Comparison of ENCODE assay signal across 20 mouse cellular contexts in the genomic region with DNA sequence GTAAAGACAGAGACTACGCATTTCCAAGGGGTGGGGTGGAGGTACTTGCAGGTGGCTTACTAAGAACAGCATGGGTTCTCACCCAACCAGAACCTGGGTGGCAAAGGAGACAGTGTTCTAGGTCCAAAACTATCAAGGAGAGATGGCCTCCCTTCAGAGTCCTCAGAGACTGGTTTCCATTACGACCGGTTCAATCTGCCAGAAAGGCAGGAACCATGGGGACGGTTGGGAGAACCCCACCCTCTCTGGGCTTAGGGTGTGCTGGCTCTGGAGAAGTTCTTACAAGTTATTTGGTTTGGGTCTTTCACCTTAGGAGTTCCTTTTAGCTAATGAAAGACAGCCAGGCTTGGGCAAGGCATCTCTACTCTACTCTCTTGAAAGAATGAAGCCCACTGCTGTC.
A peak's percentile ranks its signal among the peaks of the same experiment; 100 is the strongest.
DNase-seq lines count a peak whose midpoint lies in the region; ATAC-seq and TF ChIP-seq lines count a peak whose summit lies in the region.
"Had no signal": no experiment of that assay in that cellular context is flagged by ENCODE, and none has a peak within 500 bp of the region (broad histone marks: within the 10 kb centered on the region; RNA-seq: fewer than 3 reads in every experiment).

No protein-coding gene starts in this region.

- H3K4me1 ChIP-seq in liver, adult 2 months (ENCODE audit: control insufficient read depth, insufficient read depth, low read length), result no peaks in the 10 kb centered on the region
- H3K4me1 ChIP-seq in liver, postnatal 0 days (ENCODE audit: insufficient read depth), result no peaks in the 10 kb centered on the region
- peaks cover 4% of the 10 kb centered on the region; the same call in 1 of the 2 replicates for H3K4me1 ChIP-seq in forebrain, postnatal 0 days (ENCODE audit: insufficient read depth)
- no peaks in the 10 kb centered on the region for H3K4me1 ChIP-seq in hindbrain, embryonic 11.5 days (replicated peaks; ENCODE audit: control insufficient read depth, insufficient read depth, low read length)

- no peaks in the 10 kb centered on the region for H3K9me3 ChIP-seq in liver, postnatal 0 days (ENCODE audit: low read length)
- no peaks in the 10 kb centered on the region for H3K9me3 ChIP-seq in forebrain, postnatal 0 days (ENCODE audit: low read length)
- H3K9me3 ChIP-seq in hindbrain, embryonic 11.5 days (ENCODE audit: control insufficient read depth, low read length), result no peaks in the 10 kb centered on the region
- H3K9me3 ChIP-seq: lung, embryonic 15.5 days; midbrain, embryonic 15.5 days; neural tube, embryonic 13.5 days had no signal

- no peak overlapping the region for H3K4me3 ChIP-seq in gastrocnemius, adult 2 months
- no peak overlapping the region for H3K4me3 ChIP-seq in liver, adult 2 months (ENCODE audit: insufficient read depth, low read depth, low read length)
- no peak overlapping the region for H3K4me3 ChIP-seq in liver, postnatal 0 days (ENCODE audit: low read depth, low read length)
- H3K4me3 ChIP-seq in forebrain, postnatal 0 days (ENCODE audit: low read depth, low read length), result no peak overlapping the region
- no peak overlapping the region for H3K4me3 ChIP-seq in hindbrain, embryonic 11.5 days (ENCODE audit: low read depth, low read length)
- H3K4me3 ChIP-seq: left cerebral cortex, adult 2 months; lung, embryonic 15.5 days; midbrain, embryonic 15.5 days; neural tube, embryonic 13.5 days had no signal

- H3K9ac ChIP-seq in liver, adult 2 months (ENCODE audit: low read depth, low read length), result no peak overlapping the region
- no peak overlapping the region for H3K9ac ChIP-seq in liver, postnatal 0 days (replicated peaks)
- no peak overlapping the region for H3K9ac ChIP-seq in forebrain, postnatal 0 days
- no peak overlapping the region for H3K9ac ChIP-seq in hindbrain, embryonic 11.5 days (ENCODE audit: low read depth, low read length)
- H3K9ac ChIP-seq: hindbrain, embryonic 14.5 days; liver, embryonic 14.5 days; lung, embryonic 15.5 days; midbrain, embryonic 15.5 days; neural tube, embryonic 13.5 days had no signal

- ATAC-seq in liver, postnatal 0 days, result no peak
- ATAC-seq in forebrain, postnatal 0 days, result no peak
- ATAC-seq in hindbrain, embryonic 11.5 days (ENCODE audit: low FRiP score), result no peak
- ATAC-seq: inflammation-experienced regulatory T-cells, adult 6 months; midbrain, embryonic 15.5 days had no signal

- H3K79me2 ChIP-seq in liver, adult 2 months (ENCODE audit: control insufficient read depth, insufficient read depth, low read length), result no peaks in the 10 kb centered on the region

- TF ChIP-seq EP300 in liver, postnatal 0 days (IDR thresholded peaks at IDR 0.05; ENCODE audit: low read depth), result no peak

- peak overlapping the region; percentile 65 for H3K27ac ChIP-seq in gastrocnemius, adult 2 months
- peak overlapping the region; percentile 23 for H3K27ac ChIP-seq in liver, adult 2 months (replicated peaks; ENCODE audit: insufficient read depth, low read depth, low read length)
- H3K27ac ChIP-seq in liver, postnatal 0 days (ENCODE audit: low read depth), result no peak overlapping the region
- no peak overlapping the region for H3K27ac ChIP-seq in forebrain, postnatal 0 days (ENCODE audit: low read depth, low read length)
- no peak overlapping the region for H3K27ac ChIP-seq in hindbrain, embryonic 11.5 days (ENCODE audit: low read depth, low read length)
- H3K27ac ChIP-seq: hindbrain, embryonic 14.5 days; left cerebral cortex, adult 2 months; liver, embryonic 14.5 days; lung, embryonic 15.5 days; macrophage; midbrain, embryonic 15.5 days; neural tube, embryonic 13.5 days; stomach, postnatal 0 days had no signal

- no peaks in the 10 kb centered on the region for H3K36me3 ChIP-seq in liver, adult 2 months (ENCODE audit: control insufficient read depth, insufficient read depth, low read length)
- no peaks in the 10 kb centered on the region for H3K36me3 ChIP-seq in liver, postnatal 0 days (replicated peaks; ENCODE audit: insufficient read depth, low read length)
- no peaks in the 10 kb centered on the region for H3K36me3 ChIP-seq in forebrain, postnatal 0 days (ENCODE audit: insufficient read depth)
- no peaks in the 10 kb centered on the region for H3K36me3 ChIP-seq in hindbrain, embryonic 11.5 days (ENCODE audit: control insufficient read depth, insufficient read depth, low read length)
- H3K36me3 ChIP-seq: lung, embryonic 15.5 days; midbrain, embryonic 15.5 days; neural tube, embryonic 13.5 days had no signal

- TF ChIP-seq POLR2A in liver, adult 2 months (IDR thresholded peaks at IDR 0.05; ENCODE audit: extremely low read depth, insufficient read depth, low read length), result no peak

- no peaks in the 10 kb centered on the region; the same call in 1 of the 2 replicates for H3K27me3 ChIP-seq in liver, adult 2 months (ENCODE audit: control insufficient read depth, insufficient read depth, low read length)
- H3K27me3 ChIP-seq in liver, postnatal 0 days (ENCODE audit: insufficient read depth, low read length), result no peaks in the 10 kb centered on the region
- no peaks in the 10 kb centered on the region for H3K27me3 ChIP-seq in forebrain, postnatal 0 days (ENCODE audit: insufficient read depth, low read length)
- no peaks in the 10 kb centered on the region for H3K27me3 ChIP-seq in hindbrain, embryonic 11.5 days (ENCODE audit: control insufficient read depth, insufficient read depth, low read length)
- H3K27me3 ChIP-seq: lung, embryonic 15.5 days had no signal

- intact Hi-C loops in gastrocnemius, adult 2 months (cut with DNase I), result no loop called here
- intact Hi-C loops in heart, postnatal 25 days (cut with DNase I), result no loop called here

- no peak overlapping the region for H3K4me2 ChIP-seq in liver, postnatal 0 days (ENCODE audit: low read depth, low read length)
- no peak overlapping the region for H3K4me2 ChIP-seq in forebrain, postnatal 0 days (ENCODE audit: low read depth)
- H3K4me2 ChIP-seq in hindbrain, embryonic 11.5 days (replicated peaks; ENCODE audit: low read depth, low read length), result no peak overlapping the region
- H3K4me2 ChIP-seq: hindbrain, embryonic 14.5 days; lung, embryonic 15.5 days; midbrain, embryonic 15.5 days; neural tube, embryonic 13.5 days had no signal

- DNase-seq in gastrocnemius, adult 2 months, result peak; percentile 38
- no peak for DNase-seq in gastrocnemius, postnatal 4 days (ENCODE audit: low spot score in 2 of 2)
- no peak for DNase-seq in liver, adult 2 months (ENCODE audit: extremely low read depth, low read depth, low spot score)
- no peak for DNase-seq in liver, postnatal 0 days
- DNase-seq in forebrain, postnatal 0 days, result peak; percentile 10
- peak; percentile 27 for DNase-seq in heart, postnatal 25 days (ENCODE audit: low spot score)
- DNase-seq in hindbrain, embryonic 11.5 days (ENCODE audit: low spot score), result no peak
- DNase-seq: cerebellum, adult 8-10 months; kidney, adult 8-10 months; thymus, adult 2 months; thymus, postnatal 4 days had no signal

- 86% methylated on average over 4 of the region's 4 CpGs for WGBS in liver, adult 2 months
- 81% methylated on average over 4 of the region's 4 CpGs for WGBS in liver, postnatal 0 days (ENCODE audit: insufficient replicate concordance)
- WGBS in forebrain, postnatal 0 days, result 67% methylated on average over 4 of the region's 4 CpGs
- 94% methylated on average over 4 of the region's 4 CpGs for WGBS in hindbrain, embryonic 11.5 days

- TF ChIP-seq CTCF in gastrocnemius, adult 2 months (IDR thresholded peaks at IDR 0.05), result no peak
- TF ChIP-seq CTCF in liver, adult 2 months (IDR thresholded peaks at IDR 0.05; ENCODE audit: low read depth, low read length), result no peak
- no peak for TF ChIP-seq CTCF in liver, postnatal 0 days (IDR thresholded peaks at IDR 0.05; ENCODE audit: low read depth)
- TF ChIP-seq CTCF in forebrain, postnatal 0 days (IDR thresholded peaks at IDR 0.05; ENCODE audit: low read depth), result no peak

Comparison
In these comparisons a context has a peak if more than half of its experiments do, and no peak if none do; other contexts are left out.
1. DNase-seq: peak in gastrocnemius, adult 2 months (single experiment), forebrain, postnatal 0 days (single experiment) and heart, postnatal 25 days (single experiment); none in gastrocnemius, postnatal 4 days (0 of 2), liver, adult 2 months (single experiment), liver, postnatal 0 days (single experiment) and hindbrain, embryonic 11.5 days (single experiment).
2. H3K27ac ChIP-seq: peak in gastrocnemius, adult 2 months (single experiment) and liver, adult 2 months (single experiment); none in liver, postnatal 0 days (single experiment), forebrain, postnatal 0 days (single experiment) and hindbrain, embryonic 11.5 days (single experiment).